Mouse (Mus musculus): ENCODE measurements around the gene Mvb12a.

Mvb12a gene

DNA sequence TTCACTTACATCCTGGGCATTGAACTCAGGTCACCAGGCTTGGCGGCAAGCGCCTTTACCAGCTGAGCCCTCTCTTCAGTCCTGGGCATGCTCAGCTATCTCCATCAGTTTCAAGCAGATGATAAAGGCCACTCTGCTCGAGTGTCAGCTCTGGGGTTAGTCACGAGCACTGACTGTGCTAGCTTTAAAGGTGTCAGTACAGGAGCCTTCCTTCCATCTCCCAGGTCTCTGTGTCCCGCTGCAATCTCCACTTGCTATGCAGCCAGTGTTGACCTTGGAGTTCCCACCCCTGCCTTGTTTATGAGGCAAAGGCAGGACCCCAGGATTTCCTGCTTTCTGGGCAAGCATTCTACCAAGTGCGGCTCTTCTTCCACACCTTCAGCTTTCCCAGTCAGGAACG lies 24.9 kb downstream of the Mvb12a start:
- no peak for DNase-seq

DNA sequence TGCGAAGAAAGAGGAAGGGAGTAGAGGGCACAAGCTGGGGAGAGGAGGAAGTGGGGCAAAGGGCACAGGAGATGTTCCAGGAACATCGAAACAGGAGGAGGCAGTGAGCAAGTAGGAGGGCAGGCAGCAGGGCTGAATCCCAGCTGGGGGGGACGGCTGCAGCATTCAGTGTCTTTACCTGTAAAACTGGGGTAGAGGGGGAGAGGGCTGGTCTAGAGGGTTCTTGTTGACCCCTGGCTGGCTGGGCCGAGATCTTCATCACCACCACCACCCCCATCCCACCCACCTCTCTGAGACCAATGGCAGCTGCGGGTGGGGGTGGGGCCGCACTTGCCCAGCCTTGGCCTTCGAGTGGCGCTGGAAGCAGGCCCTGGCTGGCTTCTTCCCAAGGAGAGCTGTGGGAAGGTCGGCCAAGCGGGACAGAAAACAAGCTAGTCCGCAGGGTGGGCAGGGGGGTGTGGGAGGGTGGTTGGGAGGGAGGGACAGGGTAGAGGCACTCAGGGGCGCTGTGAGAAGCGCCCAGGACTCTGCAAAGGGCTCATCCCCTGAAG lies 25.7 kb downstream of the Mvb12a start, which contains the start of gene Slc27a1:
Gene Slc27a1, plus strand, starts transcription at position 496 of the 551 bp plus-strand sequence.
- peak; percentile 60 for DNase-seq

DNA sequence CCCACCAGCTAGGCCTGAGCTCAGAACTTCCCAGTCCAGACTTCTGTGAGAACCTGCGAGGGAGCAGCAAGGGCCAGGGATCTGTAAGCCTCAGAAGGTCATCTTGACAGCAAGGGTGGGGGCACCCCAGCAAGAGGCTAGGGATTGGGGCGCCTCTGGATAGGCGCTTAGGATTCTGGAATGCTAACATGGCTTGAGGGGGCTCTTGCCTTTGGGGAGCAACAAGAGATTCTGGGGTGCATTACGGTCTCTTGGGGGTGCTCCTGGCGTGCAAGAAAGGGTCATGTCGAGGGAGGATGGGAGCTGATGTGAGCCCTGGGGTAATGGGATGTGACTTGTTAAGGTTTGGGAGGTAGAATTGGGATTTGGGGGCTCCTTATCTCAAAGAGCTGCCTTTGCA lies 26.2 kb downstream of the Mvb12a start:
- no peak for DNase-seq

DNA sequence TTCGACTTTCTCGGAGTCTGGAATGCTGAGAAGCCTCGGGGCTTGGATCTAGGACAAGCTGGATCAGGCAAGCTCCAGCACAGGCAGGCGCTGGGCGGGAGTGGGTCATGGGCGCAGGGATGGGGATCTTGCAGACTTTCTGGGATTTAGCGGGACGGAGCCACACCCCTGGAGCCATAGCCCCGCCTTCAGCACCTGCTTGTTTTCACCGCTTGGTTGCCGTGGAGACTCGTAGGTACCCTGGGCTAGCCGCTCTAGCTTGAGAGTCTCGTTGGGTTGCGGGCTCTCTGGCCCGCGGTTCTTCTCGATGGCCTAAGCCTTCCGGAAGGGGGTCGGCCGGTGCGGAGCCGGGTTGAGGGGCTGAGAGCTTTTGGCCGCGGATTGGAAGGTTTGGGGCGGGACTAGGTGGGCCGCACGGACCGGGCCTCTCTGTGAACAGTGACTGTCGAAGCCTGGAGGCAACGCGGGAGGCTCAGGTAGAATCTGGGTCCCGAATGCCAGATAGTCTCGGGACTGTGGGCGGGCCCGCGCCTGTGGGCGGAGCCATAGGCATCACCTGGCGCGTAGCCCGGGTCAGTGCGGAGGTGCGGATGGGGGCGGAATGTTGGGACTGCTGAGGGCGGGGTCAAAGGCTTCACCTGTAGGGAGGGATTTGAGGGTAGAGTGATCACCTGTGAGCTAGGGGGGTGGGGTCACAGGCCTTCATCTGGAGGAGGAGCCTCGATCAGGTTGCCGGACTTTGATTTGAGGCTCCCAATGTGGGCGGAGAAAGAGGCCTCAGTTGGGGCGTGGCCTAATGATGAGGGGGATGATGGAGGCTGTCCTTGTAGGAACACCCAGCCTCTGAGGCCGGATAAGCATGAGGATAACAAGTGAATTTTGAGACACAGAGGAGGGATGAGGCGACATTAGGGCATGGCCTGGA lies 26.9 kb downstream of the Mvb12a start:
- DNase-seq = peak; percentile 76

DNA sequence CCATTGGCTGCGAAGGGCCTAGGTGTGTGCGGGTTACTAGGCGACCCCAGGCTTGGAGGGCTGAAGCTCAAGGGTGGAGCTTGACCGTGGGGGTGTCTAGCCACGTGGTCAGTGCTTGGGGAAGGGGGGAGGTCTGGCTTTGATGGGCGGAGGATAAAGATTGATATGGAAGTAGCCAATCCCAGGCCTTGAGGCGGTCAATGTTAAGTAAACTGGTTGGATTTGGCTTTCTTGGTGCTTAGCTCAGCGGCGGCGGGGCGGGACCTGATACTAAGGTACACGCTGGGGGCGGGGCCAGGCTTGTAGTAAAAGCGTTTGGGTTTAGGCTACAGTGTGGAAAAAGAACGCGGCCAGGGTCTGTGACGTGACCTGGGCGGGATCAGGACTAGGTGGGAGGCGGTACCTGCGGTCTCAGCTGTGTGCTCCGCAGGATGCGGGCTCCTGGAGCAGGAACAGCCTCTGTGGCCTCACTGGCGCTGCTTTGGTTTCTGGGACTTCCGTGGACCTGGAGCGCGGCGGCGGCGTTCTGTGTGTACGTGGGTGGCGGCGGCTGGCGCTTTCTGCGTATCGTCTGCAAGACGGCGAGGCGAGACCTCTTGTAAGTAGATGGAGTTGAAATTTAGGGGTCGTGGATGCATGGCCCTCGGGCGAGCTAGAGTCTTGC lies 27.7 kb downstream of the Mvb12a start:
- DNase-seq = peak; percentile 95

DNA sequence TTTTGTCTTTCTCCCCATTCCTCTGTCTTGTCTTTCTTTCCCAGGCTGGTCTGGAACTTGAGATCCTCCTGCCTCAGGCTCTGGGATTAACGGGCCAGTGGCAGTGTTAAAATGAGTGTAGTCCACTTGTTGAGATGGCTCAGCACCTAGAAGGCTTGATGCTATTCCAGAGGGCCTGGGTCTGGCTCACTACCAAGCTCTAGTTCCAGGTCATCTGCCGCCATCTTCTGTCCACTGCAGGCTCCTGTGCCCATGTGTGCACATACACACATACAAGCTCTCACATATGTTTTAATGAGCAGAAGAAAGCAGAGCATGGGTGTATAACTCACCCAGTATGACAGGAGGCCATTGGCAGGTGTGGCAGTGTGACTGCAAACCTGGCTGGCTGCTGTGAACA lies 29.4 kb downstream of the Mvb12a start:
- DNase-seq = no peak

DNA sequence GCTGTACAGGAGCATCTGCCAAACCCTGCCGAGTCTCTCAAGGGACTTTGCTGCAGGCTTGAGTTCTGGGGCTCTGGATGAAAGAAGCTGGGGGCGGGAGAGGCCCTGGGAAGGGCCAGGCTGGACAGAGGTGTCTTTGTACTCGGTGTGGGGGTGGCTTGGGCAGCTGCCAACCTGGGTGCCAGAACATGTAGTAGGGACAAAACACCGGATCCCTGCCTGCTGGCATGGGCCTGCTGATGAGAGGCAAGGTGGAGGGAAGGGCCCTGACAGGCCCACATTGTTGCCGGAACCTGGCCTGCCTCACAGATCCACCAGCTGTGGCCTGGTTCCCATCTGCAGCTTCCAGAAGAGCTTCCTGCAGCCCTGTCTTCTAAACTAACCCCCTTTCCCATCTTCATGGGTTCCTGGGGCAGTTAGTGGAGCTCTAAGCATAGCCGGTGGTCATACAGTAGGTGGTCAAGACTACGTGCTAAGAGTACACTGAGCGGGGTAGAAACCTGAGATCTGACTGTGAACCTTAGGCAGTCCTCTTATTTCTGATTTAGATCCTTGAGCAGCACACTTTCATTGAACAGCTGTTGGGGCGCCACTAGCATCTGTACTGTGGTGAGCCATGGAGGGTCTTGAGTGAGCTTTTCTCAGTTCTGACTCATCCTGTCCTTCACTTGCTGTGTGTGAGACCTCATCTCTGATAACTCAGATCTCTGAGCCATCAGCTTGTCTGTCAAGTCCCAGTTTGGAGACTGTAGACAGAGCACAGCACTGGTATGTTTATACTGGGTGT lies 30.3 kb downstream of the Mvb12a start:
- peak; percentile 79 for DNase-seq

DNA sequence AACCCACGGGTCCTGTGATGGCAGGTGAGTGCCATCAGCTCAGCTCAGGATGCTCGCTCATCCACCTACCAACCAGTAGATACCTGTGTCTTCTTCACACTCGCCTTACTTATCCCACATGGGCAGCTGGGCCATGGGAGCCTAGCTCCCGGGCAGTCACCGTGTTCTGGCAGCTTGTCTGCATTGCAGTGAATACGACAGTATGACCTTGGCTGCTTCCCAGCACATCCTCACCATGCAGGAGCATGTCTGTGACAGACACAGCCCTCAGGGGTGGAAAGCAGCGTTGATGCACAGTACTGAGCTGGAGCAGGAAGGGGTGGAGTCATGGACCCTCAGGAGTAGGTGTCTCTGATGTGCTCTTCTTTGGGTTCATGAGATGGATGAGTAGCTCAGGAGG lies 31.7 kb downstream of the Mvb12a start:
- no peak for DNase-seq

DNA sequence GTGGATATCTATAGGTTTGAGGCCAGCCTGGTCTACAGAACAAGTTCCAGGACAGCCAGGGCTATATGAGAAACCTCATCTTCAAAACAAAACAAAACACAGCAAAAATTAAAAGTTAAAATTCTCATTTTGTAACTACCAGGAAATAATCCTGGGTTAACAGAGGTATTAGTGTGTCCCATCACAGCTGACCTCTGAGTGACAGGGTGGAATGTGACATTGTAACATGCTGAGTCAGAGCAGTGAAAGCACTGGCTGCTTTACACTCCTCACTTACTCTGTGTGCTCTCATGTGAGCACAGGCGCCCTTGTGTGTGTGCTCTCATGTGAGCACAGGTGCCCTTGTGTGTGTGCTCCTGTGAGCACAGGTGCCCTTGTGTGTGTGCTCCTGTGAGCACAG lies 32.3 kb downstream of the Mvb12a start:
- no peak for DNase-seq

DNA sequence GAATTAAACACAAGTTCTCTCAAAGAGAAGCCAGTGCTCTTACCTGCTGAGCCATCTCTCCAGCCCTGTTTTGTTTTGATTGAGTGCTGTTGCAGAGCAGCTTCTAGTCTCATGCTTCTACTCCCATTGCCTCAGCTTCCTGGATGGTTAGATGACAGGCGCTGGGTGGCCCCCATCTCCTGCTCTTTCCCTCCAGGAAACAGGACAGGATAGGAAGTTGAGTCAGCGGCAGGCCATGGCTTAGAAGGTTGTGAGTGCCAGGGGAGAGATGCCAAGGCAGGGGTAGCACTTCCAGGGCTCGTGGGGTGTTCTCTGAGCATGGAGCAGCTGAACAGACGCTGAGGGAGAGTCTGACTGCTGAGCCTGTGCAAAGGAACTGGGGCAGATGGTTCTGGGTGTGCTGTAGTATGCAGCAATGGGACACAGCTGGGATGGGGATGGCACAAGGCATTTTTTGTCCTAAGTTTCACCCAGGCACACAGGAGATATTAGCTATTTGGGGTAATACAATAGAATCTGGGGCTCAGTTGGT lies 35.2 kb downstream of the Mvb12a start:
- DNase-seq = no peak

DNA sequence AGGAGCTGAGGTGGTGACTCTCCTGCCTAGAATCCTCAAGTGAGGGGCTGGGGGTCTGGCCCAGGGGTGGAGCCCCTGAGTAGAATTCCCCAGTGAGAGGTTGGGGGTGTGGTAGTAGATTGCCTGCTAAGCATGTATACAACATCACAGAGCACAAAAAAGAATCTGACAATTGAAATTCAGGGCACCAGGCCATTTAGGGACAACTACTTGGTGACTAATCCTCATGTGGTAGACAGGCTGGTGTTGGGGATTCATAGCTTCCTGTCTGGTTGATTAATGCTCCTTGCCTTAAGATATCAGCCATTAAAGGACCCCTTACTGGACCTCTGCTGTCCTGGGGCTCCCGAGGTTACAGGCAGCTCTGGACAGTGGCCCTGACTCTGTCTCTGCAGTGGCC lies 36.3 kb downstream of the Mvb12a start:
- DNase-seq = no peak

DNA sequence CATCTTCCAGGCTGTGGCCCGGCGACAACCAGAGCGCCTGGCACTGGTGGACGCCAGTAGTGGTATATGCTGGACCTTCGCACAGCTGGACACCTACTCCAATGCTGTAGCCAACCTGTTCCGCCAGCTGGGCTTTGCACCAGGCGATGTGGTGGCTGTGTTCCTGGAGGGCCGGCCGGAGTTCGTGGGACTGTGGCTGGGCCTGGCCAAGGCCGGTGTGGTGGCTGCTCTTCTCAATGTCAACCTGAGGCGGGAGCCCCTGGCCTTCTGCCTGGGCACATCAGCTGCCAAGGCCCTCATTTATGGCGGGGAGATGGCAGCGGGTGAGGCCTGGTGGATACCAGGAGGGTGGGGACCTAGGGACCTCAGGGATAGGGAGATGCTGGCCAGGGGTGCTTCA lies 36.8 kb downstream of the Mvb12a start:
- DNase-seq = no peak

DNA sequence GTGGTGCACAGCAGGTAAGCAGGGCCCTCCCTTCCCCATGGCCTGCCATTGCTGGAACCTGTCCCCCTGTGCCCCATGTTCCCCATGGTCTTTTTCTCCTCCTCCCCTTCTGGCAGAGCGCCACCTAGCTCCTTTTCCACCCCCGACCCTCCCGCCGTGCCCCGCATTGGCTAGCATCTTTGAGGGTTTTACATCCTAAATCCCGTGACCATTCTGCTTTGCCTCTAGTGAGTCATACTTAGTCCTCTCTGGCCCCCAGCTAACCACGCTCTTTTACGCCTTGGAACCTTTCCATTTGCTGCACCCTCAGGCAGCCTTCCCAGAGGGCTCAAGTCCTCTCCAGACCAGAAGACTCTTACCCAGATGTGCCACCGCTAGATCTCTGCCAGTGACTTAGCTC lies 37.5 kb downstream of the Mvb12a start:
- no peak for DNase-seq

DNA sequence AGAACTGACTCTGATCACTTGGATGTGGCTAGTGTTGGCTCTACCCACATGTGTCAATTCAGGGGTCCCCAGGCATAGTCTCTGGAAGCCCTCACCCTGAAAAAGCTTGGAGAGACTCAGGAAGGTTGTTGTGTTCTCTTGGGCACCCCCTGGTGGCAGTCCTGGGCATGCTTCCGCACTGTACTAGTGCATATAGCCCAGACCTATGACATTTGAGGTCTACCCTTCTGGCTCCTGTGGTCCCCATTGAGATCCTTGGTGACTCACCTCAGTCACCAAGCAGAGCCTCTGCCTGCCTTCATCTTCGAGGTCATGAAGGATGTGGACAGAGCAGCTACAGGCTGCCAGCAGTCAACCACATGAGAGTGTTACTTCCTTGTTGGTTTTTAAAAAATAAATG lies 44.2 kb downstream of the Mvb12a start:
- DNase-seq = peak; percentile 63

DNA sequence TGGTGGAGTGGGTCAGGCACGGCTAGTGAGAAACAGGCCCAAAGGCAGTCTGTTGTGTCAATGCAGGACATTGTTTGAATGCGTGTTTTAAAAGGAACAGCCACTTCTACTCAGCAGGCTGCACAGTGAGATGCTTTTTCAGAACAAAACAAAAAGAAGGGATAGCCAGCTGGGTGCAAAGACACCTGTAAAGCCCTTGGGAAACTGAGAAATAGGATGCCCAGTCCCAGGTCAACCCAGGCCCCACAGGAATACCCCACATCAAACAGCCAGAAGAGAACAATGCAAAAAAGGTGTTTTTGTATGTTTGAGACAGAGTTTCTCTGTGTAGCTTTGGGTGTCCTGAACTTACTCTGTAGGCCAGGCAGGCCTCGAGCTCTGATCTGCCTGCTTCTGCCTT lies 46.0 kb downstream of the Mvb12a start:
- no peak for DNase-seq

DNA sequence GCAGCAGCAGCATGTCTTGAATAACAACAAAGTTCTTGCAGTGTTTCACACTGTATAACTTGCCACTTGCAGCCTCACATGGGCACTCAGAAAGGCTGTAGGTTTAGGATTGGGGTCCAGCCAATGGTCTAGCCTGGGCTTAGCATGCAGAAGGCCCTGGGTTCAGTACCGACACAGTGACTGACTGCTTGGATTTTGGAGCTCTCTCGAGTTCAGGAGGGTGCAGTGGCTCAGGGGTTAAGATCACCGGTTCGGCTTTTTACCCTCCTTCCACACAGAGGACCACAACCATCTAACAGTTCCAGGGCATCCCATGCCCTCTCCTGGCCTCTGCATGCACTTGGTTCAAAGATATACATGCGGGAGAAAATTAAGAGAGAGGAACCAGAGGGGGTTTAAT lies 48.3 kb downstream of the Mvb12a start:
- DNase-seq = no peak

DNA sequence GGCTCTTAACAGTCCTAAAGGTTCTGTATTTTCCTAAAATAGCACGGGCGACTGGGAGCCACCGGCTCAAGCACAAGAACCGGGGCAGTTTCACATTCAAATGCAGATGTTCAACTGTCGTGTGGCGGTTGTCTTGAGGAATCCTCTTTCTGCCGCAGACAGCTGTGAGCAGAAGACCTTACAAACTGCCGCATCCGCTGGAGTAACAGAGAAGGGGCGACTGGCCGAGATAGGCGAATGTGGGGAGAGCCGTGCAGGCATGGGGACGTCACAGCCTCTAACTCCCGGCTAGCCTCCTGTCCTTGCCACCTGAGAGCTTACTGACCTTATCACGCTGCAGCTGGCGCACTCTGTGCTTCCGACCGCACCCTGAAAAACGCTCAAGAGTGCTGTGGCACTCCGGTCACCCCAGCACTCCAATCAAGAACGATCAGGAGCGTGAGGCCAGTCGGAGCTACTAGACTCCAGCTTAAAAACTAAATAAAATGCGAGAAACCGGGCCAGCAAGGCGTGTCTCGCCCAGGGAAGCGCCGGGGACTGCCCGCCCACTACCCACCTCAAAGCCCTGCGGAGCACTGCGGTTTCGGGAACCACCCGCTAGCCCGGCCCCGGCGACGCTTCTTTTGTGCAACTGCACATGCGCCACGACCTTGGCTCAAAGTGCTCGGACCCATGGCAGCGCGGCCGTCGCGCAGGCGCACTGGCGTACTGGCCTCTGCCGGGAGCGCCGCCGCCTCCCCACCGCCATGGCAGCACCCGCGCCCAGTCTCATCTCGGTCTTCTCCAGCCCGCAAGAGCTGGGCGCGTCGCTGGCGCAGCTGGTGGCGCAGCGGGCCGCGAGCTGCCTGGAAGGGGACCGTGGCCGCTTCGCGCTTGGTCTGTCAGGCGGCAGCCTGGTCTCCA lies 49.0 kb downstream of the Mvb12a start, which contains the start of gene Pgls:
Gene Pgls, plus strand, starts transcription at position 706 of the 903 bp plus-strand sequence.
- DNase-seq = peak; percentile 96

DNA sequence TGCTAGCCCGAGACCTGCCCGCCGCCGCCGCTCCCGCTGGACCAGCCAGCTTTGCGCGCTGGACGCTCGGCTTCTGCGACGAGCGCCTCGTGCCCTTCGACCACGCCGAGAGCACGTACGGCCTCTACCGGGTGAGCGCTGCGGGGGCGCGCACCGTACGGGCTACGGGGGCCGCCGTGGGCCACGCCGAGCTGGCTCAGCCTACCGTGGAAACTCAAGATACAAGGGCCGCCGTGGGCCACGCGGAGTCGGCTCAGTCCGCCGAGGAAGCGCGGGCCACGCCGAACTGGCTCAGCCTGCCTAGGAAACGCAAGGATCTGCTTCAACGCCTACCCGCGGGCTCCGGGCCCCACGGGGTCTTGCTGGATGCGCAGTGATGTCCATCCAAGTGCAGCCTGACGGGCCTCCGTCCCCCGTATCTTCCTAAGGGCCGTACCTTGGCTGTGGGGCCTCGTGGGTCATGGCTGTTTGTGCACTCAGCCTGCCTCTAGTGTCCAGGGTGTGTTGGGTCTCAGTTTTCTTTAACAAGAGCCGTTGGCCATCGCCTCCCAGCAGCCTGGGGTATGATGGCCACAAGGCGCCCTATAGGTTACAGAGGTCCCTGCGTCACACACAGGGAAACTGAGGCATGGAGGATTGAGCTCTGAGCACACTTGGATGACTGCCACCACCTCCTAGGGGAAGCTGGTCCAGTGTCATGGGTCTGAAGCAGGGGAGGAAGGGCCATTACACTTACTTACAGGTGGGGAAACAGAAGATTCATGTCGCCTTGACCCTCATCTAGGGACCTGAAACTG lies 49.9 kb downstream of the Mvb12a start:
- DNase-seq = peak; percentile 80

DNA sequence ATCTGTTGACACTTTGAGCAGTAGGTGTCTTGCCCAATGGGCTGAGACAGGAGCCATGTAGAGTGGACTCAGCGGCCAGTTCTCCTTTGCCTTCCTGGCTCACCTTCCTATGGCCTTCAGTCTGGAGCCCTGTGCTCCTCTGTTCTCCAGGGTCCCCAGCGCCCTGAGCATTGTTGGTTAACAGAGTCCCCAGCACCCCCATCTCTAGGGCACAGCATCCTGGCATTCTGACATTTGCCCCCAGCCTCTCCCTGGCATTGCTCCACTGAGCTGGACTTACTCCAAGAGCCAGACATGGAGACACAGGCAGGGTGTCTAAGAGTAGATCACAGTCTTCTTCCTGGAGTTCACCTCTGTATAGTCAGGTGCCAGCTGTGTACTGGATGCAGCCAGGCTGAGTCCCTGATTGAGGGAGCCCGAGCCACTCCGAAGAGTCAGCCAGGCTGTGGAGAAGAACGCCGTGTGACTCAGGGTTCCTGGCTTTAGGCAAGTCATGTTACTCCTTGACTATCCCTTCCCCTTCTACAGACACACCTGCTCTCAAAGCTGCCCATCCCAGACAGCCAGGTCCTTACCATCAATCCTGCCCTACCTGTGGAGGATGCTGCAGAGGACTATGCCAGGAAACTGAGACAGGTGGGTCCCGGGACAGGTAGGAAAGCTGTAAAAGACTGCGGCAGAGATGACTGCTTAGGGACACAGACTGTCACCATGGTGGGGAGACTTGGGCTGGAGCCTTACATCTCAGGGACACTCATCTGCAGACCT lies 51.0 kb downstream of the Mvb12a start:
- DNase-seq = no peak

DNA sequence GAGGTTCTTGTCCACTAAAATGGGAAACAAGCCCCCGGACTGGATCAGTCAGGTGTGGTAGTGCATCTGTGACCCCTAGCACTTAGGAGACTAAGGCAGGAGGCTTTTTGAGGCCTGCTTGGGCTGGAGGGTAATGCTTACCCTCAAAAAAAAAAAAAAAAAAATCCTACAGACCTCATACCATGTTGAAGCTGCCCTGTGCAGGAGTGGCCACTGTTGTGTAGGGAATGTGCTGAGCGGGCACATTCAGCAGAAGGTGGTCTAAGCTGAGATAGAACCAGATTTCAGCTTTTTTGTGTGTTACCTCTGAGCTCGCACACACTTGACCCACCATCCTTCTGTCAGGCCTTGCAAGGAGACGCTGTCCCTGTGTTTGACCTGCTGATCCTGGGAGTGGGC lies 51.6 kb downstream of the Mvb12a start:
- DNase-seq = no peak
